Mouse (Mus musculus): ENCODE measurements around the gene Foxred2.

Gene Foxred2

GRCm38 (mm10) chr15:77916851-77917544 is 39.5 kb downstream of the Foxred2 start:
- peak; percentile 65 for DNase-seq (ENCODE audit: low read depth, low spot score)

GRCm38 (mm10) chr15:77915287-77915686 is 41.2 kb downstream of the Foxred2 start:
- no peak for DNase-seq (ENCODE audit: low read depth, low spot score)

DNA sequence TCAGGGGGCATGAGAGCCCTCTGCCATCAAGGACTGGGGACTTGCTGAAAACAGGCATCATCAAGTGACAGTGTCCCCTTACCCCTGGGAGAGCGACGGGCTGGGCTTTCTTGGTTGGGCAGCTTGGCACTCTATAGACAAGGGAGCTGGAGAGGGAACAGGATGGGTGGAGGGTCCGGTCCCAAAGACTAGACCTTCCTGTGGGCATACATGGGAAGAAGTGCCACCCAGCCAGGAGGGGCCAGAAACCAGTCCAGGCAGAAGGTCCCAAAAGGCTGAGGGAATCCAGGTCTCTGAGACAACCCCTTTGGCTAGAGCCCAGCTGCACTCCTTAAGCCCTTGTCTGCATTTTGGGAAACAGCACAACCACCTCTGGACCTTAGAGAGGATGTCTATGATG is 42.0 kb downstream of the Foxred2 start:
- DNase-seq (ENCODE audit: low read depth, low spot score), result no peak

DNA sequence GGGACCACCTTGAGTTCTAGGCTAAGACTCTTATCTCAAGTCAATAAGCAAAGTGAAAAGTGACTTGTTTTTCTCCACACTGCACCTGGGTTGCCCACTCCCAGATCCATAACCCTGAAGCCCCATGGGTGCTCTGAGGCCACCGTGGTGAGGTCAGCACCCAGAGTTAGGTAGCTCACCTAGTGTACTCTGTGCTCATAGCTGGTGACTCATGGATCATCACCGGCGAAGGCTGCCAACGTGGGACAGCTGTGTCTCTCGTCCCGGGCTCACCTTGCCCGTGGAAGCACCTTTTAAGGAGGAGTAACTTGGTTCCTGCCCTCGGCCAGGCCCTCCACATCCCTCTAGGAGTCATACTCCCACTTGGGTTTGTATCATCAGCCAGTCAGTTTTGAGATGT is 43.5 kb downstream of the Foxred2 start:
- no peak for DNase-seq (ENCODE audit: low read depth, low spot score)

DNA sequence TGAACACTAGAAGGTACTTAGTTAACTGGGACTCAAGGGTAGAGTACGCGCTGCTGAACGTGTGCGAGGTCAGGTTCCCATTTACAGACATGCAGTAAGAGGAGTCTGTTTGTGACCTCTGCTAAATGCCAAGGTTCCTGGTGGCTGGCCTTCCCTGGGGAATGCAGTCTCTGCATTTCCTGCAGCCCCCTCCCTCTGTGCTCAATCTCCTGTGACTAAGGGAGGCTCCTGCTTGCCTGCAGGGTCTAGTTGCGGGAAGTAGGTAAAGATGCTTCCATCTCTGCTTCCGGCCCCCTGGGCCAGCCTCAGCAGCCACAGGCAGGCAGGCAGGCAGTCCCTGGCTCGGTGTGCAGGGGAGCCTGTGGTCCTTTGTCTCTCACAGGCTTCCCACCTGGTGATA is 43.9 kb downstream of the Foxred2 start:
- no peak for DNase-seq (ENCODE audit: low read depth, low spot score)

DNA sequence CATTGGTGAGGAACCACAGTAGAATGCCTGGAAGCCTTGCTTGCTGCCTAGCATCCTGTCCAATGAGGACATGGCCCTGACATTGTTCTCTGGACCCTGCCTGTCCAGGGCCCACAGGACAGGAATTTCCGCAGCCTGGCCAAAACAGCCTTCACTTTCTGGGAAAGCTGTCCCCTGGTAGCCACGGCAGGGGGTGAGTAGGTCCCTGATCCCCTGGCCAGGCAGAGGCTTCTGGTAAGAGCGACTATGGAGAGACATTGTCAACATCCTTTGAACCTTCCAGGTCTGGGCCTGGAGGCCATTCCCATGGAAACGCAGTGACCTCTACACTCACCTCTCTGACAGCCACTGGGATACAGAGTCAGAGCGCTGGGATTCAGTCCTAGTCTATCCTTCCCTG is 44.5 kb downstream of the Foxred2 start:
- DNase-seq (ENCODE audit: low read depth, low spot score), result no peak

- DNase-seq (ENCODE audit: low read depth, low spot score), result no peak
Observed at GRCm38 (mm10) chr15:77911065-77911464, 45.5 kb downstream of the Foxred2 start.

DNA sequence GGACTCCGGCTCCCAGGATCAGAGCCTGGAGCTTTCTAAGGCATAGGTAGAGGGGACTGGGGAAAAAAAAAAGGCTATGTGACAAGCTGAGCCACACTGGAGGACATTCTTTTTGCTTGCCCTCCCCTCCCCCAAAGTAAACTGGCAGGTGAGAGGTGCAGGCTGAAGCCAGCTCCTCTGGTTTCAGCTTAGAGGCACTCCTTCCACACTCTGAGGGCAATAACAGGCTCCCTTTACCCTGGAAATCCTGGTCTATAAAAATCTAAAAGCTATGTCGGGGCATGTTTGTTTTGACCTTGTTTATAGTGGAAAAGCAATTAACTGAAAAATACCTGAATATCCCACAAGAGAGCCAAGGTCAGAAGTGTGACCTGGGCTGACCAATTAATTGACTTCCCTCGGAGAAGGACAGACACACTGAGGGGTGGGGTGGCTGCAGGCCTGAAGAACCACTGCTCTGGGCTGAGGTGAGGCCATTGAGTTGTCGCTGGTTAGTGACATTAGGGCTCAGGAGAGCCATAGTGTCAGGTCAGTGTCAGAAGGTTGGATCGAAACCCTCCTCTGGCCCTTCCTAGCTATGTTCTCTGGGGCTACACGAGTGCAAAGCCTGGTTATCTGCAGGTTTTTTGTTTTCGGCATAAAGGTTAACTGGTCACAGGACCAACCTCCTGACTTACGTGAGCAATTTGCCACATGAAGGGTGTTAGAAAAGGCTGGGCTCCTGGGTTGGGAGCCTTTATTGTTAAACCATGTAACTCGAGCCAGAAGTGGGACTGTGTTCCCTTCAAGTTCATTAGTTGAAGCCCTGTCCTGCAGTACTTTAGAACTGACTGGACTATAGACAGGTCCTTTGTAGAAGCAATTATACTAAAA is 48.6 kb downstream of the Foxred2 start:
- DNase-seq (ENCODE audit: low read depth, low spot score), result no peak

DNA sequence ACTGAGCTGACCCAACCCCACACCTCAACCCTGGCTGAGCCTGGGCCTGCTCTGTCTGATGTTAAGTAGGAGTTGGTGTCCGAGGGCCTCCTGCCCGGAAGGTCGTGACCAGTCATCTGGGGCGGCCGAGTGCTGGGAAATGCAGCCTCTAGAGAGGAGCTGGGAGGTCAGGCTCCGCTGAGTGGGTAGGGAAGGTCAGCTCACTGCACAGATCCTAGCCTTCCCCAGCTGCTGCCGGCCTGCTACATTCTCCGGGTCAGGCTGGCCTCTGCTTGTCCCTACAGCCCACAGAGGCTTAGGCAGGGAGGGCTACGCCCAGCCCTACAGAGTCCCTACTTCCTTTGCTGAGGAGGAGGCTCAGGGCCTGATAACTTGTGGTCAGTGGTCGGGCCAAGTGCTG is 50.0 kb downstream of the Foxred2 start:
- no peak for DNase-seq (ENCODE audit: low read depth, low spot score)

GRCm38 (mm10) chr15:77906081-77906480 is 50.4 kb downstream of the Foxred2 start:
- no peak for DNase-seq (ENCODE audit: low read depth, low spot score)

DNA sequence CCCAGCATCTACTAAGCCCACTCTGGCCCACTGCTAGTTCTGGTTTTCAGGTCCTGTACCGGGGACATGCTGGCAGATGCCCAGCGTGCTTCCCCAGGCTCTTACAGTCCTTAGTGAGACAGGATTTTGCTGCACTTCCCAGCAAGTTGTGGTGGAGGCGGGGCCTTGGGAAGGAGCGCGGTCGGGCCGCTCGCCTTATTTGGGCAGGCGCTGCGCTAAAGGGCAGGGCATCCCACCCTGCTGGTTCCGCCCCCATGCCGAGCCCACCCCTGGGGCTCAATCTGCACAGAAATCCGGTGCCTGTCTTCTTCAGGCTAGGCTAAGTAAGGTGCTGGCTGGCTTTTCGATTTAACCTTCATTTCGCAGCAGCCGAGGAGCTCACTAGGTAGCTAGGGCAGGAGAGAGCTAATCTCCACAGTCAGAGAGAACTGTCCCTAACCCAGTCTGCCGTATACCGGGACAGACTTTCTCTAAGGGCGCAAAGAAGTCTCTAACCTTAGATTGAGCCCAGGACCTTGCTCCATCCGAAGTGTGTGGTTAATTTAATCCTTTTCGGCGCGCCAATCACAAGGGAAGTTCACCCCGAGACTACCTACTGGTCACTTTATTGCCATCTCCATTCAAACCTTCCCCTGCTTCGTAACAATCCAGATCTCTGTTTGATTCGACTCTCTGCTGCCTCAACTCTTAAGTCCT is 51.1 kb downstream of the Foxred2 start:
- DNase-seq (ENCODE audit: low read depth, low spot score), result no peak

- DNase-seq (ENCODE audit: low read depth, low spot score), result no peak
Observed at GRCm38 (mm10) chr15:77904363-77904892, 52.1 kb downstream of the Foxred2 start.

DNA sequence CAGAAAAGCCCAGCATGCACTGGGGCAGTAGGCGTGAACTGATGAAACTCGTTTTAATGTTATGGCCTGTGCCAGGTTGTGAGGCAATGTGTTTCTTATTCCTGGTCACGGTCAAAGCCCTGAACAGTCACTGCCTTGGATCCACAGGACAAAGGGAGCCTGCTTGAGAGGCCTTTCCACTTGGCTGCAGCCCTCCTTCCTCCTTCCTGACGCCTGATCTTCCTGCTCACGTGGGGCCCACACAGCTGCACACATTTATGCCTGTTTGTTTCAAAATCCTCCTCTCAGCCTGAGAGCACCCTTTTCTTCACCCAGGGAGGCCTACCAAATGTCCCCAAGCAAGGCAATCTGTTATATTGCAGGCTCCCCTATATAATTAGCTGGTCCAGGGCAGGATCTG is 53.3 kb downstream of the Foxred2 start:
- no peak for DNase-seq (ENCODE audit: low read depth, low spot score)

DNA sequence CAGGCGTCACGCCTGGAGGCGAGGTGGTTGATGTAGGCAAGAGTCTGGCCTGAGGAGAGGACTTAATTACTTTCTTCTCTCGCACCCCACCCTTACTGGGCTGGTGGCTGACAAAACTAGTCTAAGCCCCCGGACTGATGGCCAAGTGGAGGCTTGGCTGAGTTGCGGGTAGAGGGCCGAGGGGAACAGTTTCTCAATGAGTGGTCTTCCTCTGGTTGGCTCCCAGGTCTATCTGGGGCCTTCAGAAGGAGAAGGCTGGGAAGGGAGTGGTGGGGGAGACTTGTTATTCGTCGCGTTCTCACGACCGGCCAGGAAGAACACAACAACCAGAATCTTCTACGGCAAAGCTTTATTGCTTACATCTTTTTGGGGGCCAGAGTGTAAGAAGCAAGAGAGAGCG is 61.6 kb downstream of the Foxred2 start:
- no peak for DNase-seq (ENCODE audit: low read depth, low spot score)

DNA sequence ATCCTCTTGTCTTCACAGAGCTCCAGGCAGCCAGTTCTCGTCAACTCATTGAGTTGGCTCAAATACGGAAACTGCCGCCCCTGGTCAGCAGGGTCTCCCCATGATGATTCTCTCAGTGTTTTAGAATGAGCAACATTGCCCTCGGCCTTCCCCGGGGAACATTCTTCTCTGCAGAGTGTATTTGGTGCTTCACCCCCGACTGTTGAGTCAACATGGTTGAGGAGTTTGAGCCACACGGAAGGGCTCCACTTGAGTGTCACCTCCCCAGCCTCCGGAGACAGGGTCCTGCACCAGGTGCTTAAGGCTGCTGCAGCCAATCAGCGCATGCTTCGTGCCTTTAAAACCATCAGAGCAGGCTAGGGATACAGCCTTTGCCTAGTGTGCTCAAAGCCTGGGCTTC is 63.2 kb downstream of the Foxred2 start:
- no peak for DNase-seq (ENCODE audit: low read depth, low spot score)

GRCm38 (mm10) chr15:77892420-77892819 is 64.1 kb downstream of the Foxred2 start:
- DNase-seq (ENCODE audit: low read depth, low spot score), result no peak

DNA sequence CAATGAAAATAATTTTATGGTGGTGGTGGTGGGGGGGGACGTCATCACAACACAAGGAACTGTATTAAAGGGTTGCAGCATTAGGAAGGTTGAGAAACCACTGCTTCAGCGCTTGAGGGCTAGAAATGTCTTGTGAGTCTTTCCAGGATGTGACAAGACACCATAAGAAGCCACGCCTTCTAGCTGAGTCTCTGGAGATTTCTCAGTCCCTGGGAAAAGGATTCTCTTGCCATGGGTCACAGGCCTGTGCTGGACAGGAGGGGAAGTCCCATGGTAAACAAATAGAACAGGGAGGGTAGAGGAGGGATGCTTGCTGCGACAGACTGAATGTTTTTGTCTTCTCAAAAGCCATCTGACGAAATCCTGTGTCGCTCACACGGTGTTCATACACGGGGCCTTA is 64.8 kb downstream of the Foxred2 start:
- DNase-seq (ENCODE audit: low read depth, low spot score), result no peak

All from WW6 (cell line).